ENCODE assay signal across 10 mouse cellular contexts in genomic region chr11:76587333-76587732, GRCm38 (mm10). TPM values are rescaled to one million over a fixed set of nuclear protein-coding genes. Genes with fewer than 3 reads are reported as not detected.
DNase-seq lines count a peak whose midpoint lies in the region; ATAC-seq and TF ChIP-seq lines count a peak whose summit lies in the region.
"Had no signal": no experiment of that assay in that cellular context is flagged by ENCODE, and none has a peak within 500 bp of the region (broad histone marks: within the 10 kb centered on the region; RNA-seq: fewer than 3 reads in every experiment).

No protein-coding gene starts in this region.

- H3K9ac ChIP-seq in heart, embryonic 13.5 days: no peak overlapping the region
- no peak overlapping the region for H3K9ac ChIP-seq in heart, embryonic 11.5 days (ENCODE audit: low read depth, low read length)
- no peak overlapping the region for H3K9ac ChIP-seq in liver, postnatal 0 days (replicated peaks)
- no peak overlapping the region for H3K9ac ChIP-seq in forebrain, embryonic 13.5 days
- H3K9ac ChIP-seq: lung, embryonic 14.5 days had no signal

- no peaks in the 10 kb centered on the region for H3K36me3 ChIP-seq in heart, embryonic 13.5 days
- no peaks in the 10 kb centered on the region for H3K36me3 ChIP-seq in heart, embryonic 11.5 days (ENCODE audit: control insufficient read depth, insufficient read depth, low read length)
- H3K36me3 ChIP-seq in liver, postnatal 0 days (replicated peaks; ENCODE audit: insufficient read depth, low read length): no peaks in the 10 kb centered on the region
- H3K36me3 ChIP-seq in forebrain, embryonic 13.5 days (ENCODE audit: poor library complexity, severe bottlenecking): no peaks in the 10 kb centered on the region

- H3K27ac ChIP-seq in heart, embryonic 13.5 days (replicated peaks): 0 out of 2 replicates have a peak overlapping the region, but pooled peaks have one; percentile 12
- H3K27ac ChIP-seq in heart, embryonic 11.5 days (ENCODE audit: low read depth, low read length): no peak overlapping the region
- peak overlapping the region; percentile 88 for H3K27ac ChIP-seq in liver, postnatal 0 days (ENCODE audit: low read depth)
- H3K27ac ChIP-seq in forebrain, embryonic 13.5 days: no peak overlapping the region

- peaks cover 7% of the 10 kb centered on the region for H3K4me1 ChIP-seq in heart, embryonic 13.5 days
- H3K4me1 ChIP-seq in heart, embryonic 11.5 days (ENCODE audit: control insufficient read depth, insufficient read depth, low read length): peaks cover 15% of the 10 kb centered on the region
- H3K4me1 ChIP-seq in liver, postnatal 0 days (ENCODE audit: insufficient read depth): peaks cover 9% of the 10 kb centered on the region
- H3K4me1 ChIP-seq in forebrain, embryonic 13.5 days: no peaks in the 10 kb centered on the region

- peak; percentile 50; the same call in 1 of the 2 replicates for TF ChIP-seq EP300 in liver, postnatal 0 days (IDR thresholded peaks at IDR 0.05; ENCODE audit: low read depth)

- TF ChIP-seq CTCF in liver, postnatal 0 days (IDR thresholded peaks at IDR 0.05; ENCODE audit: low read depth): peak; percentile 30; the same call in 1 of the 2 replicates

- peak; percentile 99 for DNase-seq in 416B (ENCODE audit: low read depth)
- peak; percentile 58 for DNase-seq in c-Kit-positive CD71-negative TER-119-negative erythroid progenitor cells, embryonic 14.5 days (ENCODE audit: low read depth)
- DNase-seq in liver, postnatal 0 days: peak; percentile 28
- no peak for DNase-seq in cerebellum, postnatal 10 days
- DNase-seq in left cerebral cortex, adult 11 months (ENCODE audit: low spot score): no peak
- DNase-seq: lung, embryonic 14.5 days had no signal

- WGBS in heart, embryonic 13.5 days: 33% methylated on average over 1 of the region's 1 CpGs
- 6% methylated on average over 1 of the region's 1 CpGs for whole genome bisulfite sequencing in heart, embryonic 11.5 days (ENCODE audit: insufficient replicate concordance)
- WGBS in liver, postnatal 0 days (ENCODE audit: insufficient replicate concordance): 64% methylated on average over 1 of the region's 1 CpGs
- 87% methylated on average over 1 of the region's 1 CpGs for WGBS in forebrain, embryonic 13.5 days

- H3K9me3 ChIP-seq in heart, embryonic 13.5 days: no peaks in the 10 kb centered on the region
- H3K9me3 ChIP-seq in heart, embryonic 11.5 days (replicated peaks; ENCODE audit: control insufficient read depth, low read length): no peaks in the 10 kb centered on the region
- no peaks in the 10 kb centered on the region for H3K9me3 ChIP-seq in liver, postnatal 0 days (ENCODE audit: low read length)
- H3K9me3 ChIP-seq in forebrain, embryonic 13.5 days (replicated peaks): no peaks in the 10 kb centered on the region

- H3K4me3 ChIP-seq in heart, embryonic 13.5 days: no peak overlapping the region
- no peak overlapping the region for H3K4me3 ChIP-seq in heart, embryonic 11.5 days (ENCODE audit: low read depth, low read length)
- no peak overlapping the region for H3K4me3 ChIP-seq in liver, postnatal 0 days (ENCODE audit: low read depth, low read length)
- no peak overlapping the region for H3K4me3 ChIP-seq in forebrain, embryonic 13.5 days

- H3K4me2 ChIP-seq in heart, embryonic 13.5 days: no peak overlapping the region
- no peak overlapping the region for H3K4me2 ChIP-seq in heart, embryonic 11.5 days
- no peak overlapping the region for H3K4me2 ChIP-seq in liver, postnatal 0 days (ENCODE audit: low read depth, low read length)
- H3K4me2 ChIP-seq in forebrain, embryonic 13.5 days: no peak overlapping the region
- H3K4me2 ChIP-seq: lung, embryonic 14.5 days had no signal

- H3K27me3 ChIP-seq in heart, embryonic 13.5 days (replicated peaks): no peaks in the 10 kb centered on the region
- H3K27me3 ChIP-seq in heart, embryonic 11.5 days (ENCODE audit: control insufficient read depth, insufficient read depth, low read length): no peaks in the 10 kb centered on the region
- H3K27me3 ChIP-seq in liver, postnatal 0 days (ENCODE audit: insufficient read depth, low read length): no peaks in the 10 kb centered on the region
- no peaks in the 10 kb centered on the region for H3K27me3 ChIP-seq in forebrain, embryonic 13.5 days

- ATAC-seq in heart, embryonic 13.5 days (ENCODE audit: extremely low read depth, insufficient number of reproducible peaks, low FRiP score, low TSS enrichment): no peak
- no peak for ATAC-seq in heart, embryonic 11.5 days (replicated peaks; ENCODE audit: insufficient number of reproducible peaks, low FRiP score, low TSS enrichment)
- ATAC-seq in liver, postnatal 0 days: peak; percentile 64
- no peak for ATAC-seq in forebrain, embryonic 13.5 days
- ATAC-seq: inflammation-experienced regulatory T-cells, adult 6 months had no signal

RNA-seq across cellular contexts. Expression of gene Abr, which starts 34.8 kb away (rescaled TPM):
- 21.1 and 22.8 TPM in 2 replicates for polyA plus RNA-seq in heart, embryonic 13.5 days (2015; fragmentation: Nextera tagmentation; extraction: Ambion mirVana)
- polyA plus RNA-seq in heart, embryonic 11.5 days (2014; fragmentation: Nextera tagmentation; extraction: Ambion mirVana): 22.9 and 26.2 TPM in 2 replicates
- 3.4 and 3.6 TPM in 2 replicates for polyA plus RNA-seq in liver, postnatal 0 days (2015; fragmentation: Nextera tagmentation; extraction: Ambion mirVana)
- polyA plus RNA-seq in forebrain, embryonic 13.5 days (2015; fragmentation: Nextera tagmentation; extraction: Ambion mirVana): 70.2 and 75.8 TPM in 2 replicates

Comparison
In these comparisons a context has a peak if more than half of its experiments do, and no peak if none do; other contexts are left out.
1. H3K27ac ChIP-seq: peak in heart, embryonic 13.5 days (single experiment) and liver, postnatal 0 days (single experiment); none in heart, embryonic 11.5 days (single experiment) and forebrain, embryonic 13.5 days (single experiment).
2. DNase-seq: peak in 416B (single experiment), c-Kit-positive CD71-negative TER-119-negative erythroid progenitor cells, embryonic 14.5 days (single experiment) and liver, postnatal 0 days (single experiment); none in cerebellum, postnatal 10 days (0 of 2) and left cerebral cortex, adult 11 months (single experiment).